Mouse (Mus musculus): Measurements from ENCODE around the gene Begain. TPM values are rescaled to one million over a fixed set of nuclear protein-coding genes. Genes with fewer than 3 reads are reported as not detected.

Begain gene
- polyA plus RNA-seq (2015; fragmentation: Illumina TruSeq; extraction: RNeasy Lipid Tissue Mini Kit (QIAGEN cat#74804); ENCODE audit: low read depth, low replicate concordance): 96.3 TPM

GRCm38 (mm10) chr12:109068167-109068653, at the start of gene Begain:
Gene Begain (minus strand): TSS chr12:109068217.

Other genes with a start within 250 kb of the Begain start
- gene Slc25a29, start 232.3 kb downstream of the Begain start, polyA plus RNA-seq (2015; fragmentation: Illumina TruSeq; extraction: RNeasy Lipid Tissue Mini Kit (QIAGEN cat#74804); ENCODE audit: low read depth, low replicate concordance): 13.8 TPM
- gene Slc25a47, start 232.2 kb downstream of the Begain start, polyA plus RNA-seq (2015; fragmentation: Illumina TruSeq; extraction: RNeasy Lipid Tissue Mini Kit (QIAGEN cat#74804); ENCODE audit: low read depth, low replicate concordance): 7.7 TPM
- gene Wdr25, start 174.6 kb downstream of the Begain start, polyA plus RNA-seq (2015; fragmentation: Illumina TruSeq; extraction: RNeasy Lipid Tissue Mini Kit (QIAGEN cat#74804); ENCODE audit: low read depth, low replicate concordance): 8.4 TPM
- 77.5 TPM for gene Wars, start 174.0 kb downstream of the Begain start, polyA plus RNA-seq (2015; fragmentation: Illumina TruSeq; extraction: RNeasy Lipid Tissue Mini Kit (QIAGEN cat#74804); ENCODE audit: low read depth, low replicate concordance)

Measured in brain, adult 10 weeks (tissue).